Mouse (Mus musculus) adrenal gland, postnatal 4 days (tissue): Measurements from ENCODE around the gene Gpr183. TPM values are rescaled to one million over a fixed set of nuclear protein-coding genes. Genes with fewer than 3 reads are reported as not detected.

Source experiments
- DNase-seq, 2 experiments: peaks; one replicate each; pipeline ENCODE4 v3.0.0; 2021 to 2022; ENCODE audit warnings: low spot score in 2 of 2, mixed read lengths in 2 of 2
- total RNA-seq, 2 experiments: library from RNA; stranded (reverse); gene quantifications; 2 replicates each; pipeline ENCODE4 v1.2.3; 2021

Gene Gpr183
- total RNA-seq, 2 experiments from 2014 or later: 0.42 to 0.56 TPM

- DNase-seq: no peak
Measured at GRCm38 (mm10) chr14:121933906-121934596, 30.9 kb downstream of the Gpr183 start.

GRCm38 (mm10) chr14:121932180-121932579, 32.8 kb downstream of the Gpr183 start:
- DNase-seq: no peak

GRCm38 (mm10) chr14:121931594-121931993, 33.4 kb downstream of the Gpr183 start:
- no peak for DNase-seq

GRCm38 (mm10) chr14:121930731-121931383, 34.1 kb downstream of the Gpr183 start:
- no peak for DNase-seq

GRCm38 (mm10) chr14:121929243-121929951, 35.6 kb downstream of the Gpr183 start:
- no peak for DNase-seq

GRCm38 (mm10) chr14:121928375-121929137, 36.4 kb downstream of the Gpr183 start:
- DNase-seq: no peak

GRCm38 (mm10) chr14:121927451-121927850, 37.5 kb downstream of the Gpr183 start:
- DNase-seq: no peak

GRCm38 (mm10) chr14:121926901-121927300, 38.1 kb downstream of the Gpr183 start:
- DNase-seq: no peak

GRCm38 (mm10) chr14:121924876-121925275, 40.1 kb downstream of the Gpr183 start:
- no peak for DNase-seq

GRCm38 (mm10) chr14:121922731-121923130, 42.3 kb downstream of the Gpr183 start:
- no peak for DNase-seq

- DNase-seq: no peak
Measured at GRCm38 (mm10) chr14:121922016-121922415, 43.0 kb downstream of the Gpr183 start.

- no peak for DNase-seq
Measured at GRCm38 (mm10) chr14:121920511-121921124, 44.4 kb downstream of the Gpr183 start.

GRCm38 (mm10) chr14:121919752-121920151, 45.2 kb downstream of the Gpr183 start:
- DNase-seq: no peak

GRCm38 (mm10) chr14:121918266-121918665, 46.7 kb downstream of the Gpr183 start:
- no peak for DNase-seq

GRCm38 (mm10) chr14:121916311-121917094, 48.5 kb downstream of the Gpr183 start:
- DNase-seq: no peak

- DNase-seq: no peak
Measured at GRCm38 (mm10) chr14:121915621-121916020, 49.4 kb downstream of the Gpr183 start, which contains the start of gene Gpr18. Gene Gpr18, minus strand, starts transcription at chr14:121915781.

- DNase-seq: no peak
Measured at GRCm38 (mm10) chr14:121915143-121915542, 49.9 kb downstream of the Gpr183 start.

GRCm38 (mm10) chr14:121912501-121912900, 52.5 kb downstream of the Gpr183 start:
- no peak for DNase-seq

- no peak for DNase-seq
Measured at GRCm38 (mm10) chr14:121909868-121910267, 55.1 kb downstream of the Gpr183 start.
